Mouse (Mus musculus) T-cell, adult 2 months (primary cell): ENCODE measurements around the gene Epdr1.
"Not testable (repeated sequence)": the region's sequence is repeated elsewhere in the genome, so short reads cannot be mapped to it uniquely, and the experiment has no call there.

ENCODE experiments used
- DNase-seq: peaks from one replicate; pipeline ENCODE4 v3.0.0; 2022; ENCODE audit warnings: low spot score

The Epdr1 gene

DNA sequence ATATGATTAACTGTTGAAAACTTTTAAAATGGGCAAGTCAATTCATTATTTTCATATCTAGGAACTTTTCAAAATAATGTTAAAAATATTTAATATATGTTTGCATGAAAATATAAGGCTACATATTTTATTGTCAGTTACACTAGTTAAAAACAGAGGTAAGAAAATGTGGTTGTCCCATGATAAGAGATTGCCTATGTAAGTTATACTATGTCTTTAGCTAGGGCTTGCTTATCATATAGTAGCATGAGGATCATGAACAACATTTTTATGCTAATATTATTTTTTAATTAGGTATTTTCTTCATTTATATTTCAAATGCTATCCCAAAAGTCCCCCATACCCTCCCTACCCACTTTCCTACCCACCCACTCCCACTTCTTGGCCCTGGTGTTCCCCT is 14.8 kb downstream of the Epdr1 start:
- no peak for DNase-seq

DNA sequence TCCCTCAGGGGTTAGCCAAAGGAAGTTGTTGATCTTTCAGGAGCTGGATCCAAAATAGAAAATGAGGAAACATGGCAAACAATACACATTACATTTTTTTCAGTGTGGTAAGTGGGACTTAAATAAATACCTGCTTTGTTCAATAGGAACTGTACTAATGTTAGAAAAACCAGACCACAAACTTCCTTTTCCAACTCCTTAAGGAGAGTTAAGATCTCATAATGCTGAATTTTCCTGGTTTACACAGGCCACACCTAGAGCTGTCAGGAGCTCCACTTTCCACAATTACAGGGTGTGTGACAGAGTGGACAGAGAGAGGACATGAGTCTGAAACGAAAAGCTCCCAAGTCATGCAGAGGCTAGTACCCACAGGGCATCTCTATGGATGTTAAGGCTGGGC is 16.0 kb downstream of the Epdr1 start:
- no peak for DNase-seq

DNA sequence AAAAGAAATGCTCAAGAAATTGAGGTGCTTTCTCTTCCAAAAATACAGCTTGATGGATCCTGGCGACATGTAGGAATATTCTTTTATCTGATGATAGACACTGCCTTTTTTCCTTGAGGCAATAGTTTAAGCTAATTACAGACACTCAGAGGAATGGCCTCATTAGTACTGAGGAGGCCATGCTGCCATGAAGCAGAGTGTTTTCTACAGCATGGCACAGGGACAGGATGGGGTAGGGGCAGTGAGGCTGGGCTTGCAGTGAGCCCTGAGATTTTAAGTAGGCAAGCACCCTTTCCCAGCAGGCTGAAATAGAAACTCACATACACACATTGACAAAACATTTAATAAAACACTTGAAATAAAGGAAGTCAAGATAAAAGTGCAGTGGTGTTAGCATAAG is 17.2 kb downstream of the Epdr1 start:
- no peak for DNase-seq

DNA sequence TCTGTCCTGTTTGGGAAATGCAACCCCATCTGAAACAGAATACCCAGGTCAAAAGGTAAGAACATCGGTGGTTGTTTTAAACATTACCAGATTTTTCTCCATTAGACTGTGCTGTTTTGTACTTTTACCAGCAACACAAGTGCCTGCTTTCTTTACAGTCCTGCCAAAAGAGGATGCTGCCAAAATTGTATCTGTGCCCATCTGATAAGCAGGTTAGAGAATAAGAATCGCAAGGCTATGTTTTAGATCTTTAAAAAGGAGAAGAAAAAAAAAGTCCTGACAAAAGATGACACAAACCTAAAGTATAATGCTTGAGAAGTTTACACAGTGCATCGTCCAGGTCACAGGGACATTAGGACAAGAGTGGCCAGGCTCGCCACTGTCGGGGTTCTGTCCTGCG is 20.5 kb downstream of the Epdr1 start:
- no peak for DNase-seq

DNA sequence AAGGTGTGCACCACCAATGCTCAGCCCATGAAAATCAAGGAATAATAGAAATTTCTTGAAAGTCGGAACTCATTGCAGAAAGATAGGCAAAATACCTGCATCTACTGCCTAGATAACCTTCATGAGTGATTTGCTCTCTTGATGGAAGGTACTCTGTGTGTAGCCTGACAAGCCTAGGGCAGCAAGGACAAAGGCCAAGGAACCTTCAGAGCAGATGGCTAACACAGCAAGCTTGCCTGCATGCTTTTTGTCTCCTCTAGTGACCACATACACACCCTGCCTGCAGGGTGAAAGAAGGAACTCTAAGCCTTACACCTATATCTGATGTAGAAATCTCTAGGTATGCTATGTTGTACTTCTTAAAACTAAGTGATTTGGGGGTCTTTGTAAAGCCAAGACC is 24.6 kb downstream of the Epdr1 start:
- no peak for DNase-seq

DNA sequence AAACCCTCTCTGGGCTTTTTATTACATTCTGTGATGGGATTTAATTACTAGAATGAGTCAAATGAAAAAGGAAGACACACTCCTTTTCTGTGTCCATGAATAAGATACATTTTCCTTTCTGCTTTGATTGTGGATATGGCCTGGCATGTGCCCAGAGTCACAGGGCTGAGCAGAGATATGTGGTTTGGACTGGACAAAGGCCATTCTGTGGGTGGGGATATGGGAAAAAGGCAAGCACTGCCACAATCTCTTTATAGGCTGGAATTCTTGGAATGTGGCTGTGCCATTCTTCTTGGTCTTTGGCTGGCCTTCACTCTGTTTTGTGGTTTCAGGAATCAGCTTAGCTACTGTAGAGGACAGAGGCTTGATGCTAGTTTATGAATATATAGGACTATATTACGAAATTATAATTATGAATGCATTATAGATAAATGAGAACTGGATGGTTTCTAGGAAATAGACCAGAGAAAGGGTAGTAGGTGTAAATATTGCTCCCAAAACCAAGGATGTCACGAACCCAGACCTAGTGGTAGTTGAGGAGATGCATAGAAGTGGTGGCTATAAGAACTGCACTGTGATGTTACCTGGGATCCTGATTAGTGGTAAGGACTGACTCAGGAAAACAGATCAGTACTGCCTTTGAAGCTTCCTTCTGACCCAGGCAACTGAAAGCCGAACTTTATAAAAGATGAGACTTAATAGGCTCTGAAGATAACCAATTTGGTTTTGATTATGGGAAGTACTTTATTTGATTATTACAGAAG is 28.5 kb downstream of the Epdr1 start:
- DNase-seq: no peak

DNA sequence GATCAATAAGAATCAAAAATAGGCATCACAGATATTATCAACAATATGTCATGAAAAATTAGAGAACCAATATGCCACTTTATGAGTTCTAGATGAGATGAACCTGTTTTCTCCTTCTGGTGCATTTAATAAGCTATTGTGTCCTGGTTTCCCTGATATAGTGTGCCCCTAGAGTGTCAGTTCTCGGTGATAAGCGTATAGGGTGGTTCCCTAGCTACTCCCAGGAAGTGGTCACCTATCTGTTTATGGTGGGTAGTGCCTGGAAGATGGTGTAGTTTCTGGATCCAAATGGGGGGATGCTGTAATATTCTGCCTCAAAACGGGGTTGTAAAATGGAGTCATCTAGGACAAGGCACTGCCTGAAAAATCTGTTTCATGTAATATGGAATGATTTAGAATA is 43.8 kb downstream of the Epdr1 start:
- DNase-seq: no peak

DNA sequence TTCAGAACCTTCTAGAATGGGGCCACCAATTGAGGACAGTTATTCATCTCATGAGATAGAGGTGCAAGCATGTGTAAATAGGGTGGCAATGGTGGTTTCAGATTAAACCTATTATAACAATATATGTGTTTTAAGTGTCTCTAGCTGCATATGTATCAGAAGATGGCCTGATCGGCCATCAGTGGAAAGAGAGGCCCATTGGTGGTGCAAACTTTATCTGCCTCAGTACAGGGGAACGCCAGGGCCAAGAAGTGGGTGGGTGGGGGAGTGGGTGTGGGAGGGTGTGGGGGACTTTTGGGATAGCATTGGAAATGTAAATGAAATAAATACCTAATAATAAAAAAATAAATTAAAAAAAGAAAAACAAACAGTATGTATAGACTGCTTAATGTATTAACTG is 45.0 kb downstream of the Epdr1 start:
- not testable (repeated sequence) for DNase-seq

DNA sequence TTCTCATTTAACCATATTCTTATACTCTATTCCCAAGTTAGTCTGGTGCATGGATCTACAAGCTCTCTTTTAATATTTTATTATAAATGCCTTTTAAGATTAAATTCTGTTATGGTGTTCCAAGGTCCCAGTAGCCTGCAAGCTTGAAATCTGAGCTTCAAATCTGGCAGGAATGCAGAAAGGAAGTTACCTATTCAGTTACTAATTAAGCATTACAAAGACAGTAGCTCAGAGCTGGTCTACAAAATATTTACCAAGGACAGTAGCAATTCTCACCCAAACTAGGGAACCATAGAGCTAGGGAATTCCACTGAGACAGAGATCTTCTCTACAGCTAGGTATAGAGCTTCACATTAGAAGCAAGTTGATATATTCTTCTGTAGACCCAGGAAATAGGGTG is 49.6 kb downstream of the Epdr1 start:
- not testable (repeated sequence) for DNase-seq

DNA sequence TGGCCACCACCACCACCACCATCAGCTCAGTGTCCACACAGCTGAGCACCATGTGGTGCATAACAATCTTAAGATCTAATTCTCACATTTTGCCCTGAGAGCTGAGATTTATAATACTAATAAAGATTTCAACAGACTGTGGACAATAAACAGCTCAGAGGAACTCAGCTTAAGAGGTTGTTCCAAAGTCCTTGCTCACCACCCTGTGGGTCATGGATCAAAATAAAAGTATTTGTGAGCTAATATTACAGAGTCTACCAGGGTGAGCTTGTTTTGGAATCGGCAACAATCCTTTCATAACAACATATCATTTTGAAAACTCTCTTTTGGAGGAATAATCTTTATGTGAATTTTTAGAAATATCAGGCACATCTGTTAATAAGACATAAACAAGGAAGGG is 57.2 kb downstream of the Epdr1 start:
- DNase-seq: no peak

DNA sequence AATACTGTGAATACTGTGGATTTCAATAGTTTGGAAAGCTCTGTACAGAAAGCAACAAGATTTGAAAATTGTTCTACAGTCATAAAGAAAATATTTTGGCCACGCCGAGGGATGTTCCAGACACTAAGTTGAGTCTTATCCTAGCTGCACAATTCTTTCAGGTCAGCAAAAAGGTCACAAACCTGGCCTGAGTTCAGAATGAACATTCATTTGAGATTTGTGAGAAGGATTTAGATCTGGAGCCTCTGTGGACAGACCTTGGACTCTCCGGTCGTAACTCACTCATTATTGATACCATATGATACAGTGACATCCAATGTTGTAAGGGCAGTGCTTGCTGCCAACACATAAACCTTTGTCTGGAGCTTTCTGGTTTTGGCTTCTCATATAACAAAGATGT is 64.3 kb downstream of the Epdr1 start:
- DNase-seq: no peak
